Mouse (Mus musculus) liver, embryonic 13.5 days (tissue): ENCODE data around the gene Acvr2a. TPM values are rescaled to one million over a fixed set of nuclear protein-coding genes. Genes with fewer than 3 reads are reported as not detected.

ENCODE experiments used
- polyA plus RNA-seq: library from polyadenylated mRNA; unstranded; fragments of >200 nt; fragmentation: Nextera tagmentation; extraction: Ambion mirVana; gene quantifications from 2 replicates; pipeline ENCODE4 v1.2.1, GENCODE M21; 2015

Gene Acvr2a
- polyA plus RNA-seq, 1 experiment from 2014 or later, result 2.2 TPM

Other genes with a start within 250 kb of the Acvr2a start
- 5.5 and 6.7 TPM in 2 replicates for gene Mbd5, start 135.4 kb downstream of the Acvr2a start, polyA plus RNA-seq
- gene Orc4, start 136.2 kb downstream of the Acvr2a start, polyA plus RNA-seq, result 48.7 and 58.7 TPM in 2 replicates